Mouse (Mus musculus) midbrain, postnatal 0 days (tissue): ENCODE measurements around the gene Stard5. TPM values are rescaled to one million over a fixed set of nuclear protein-coding genes. Genes with fewer than 3 reads are reported as not detected.

Experiments
- ATAC-seq: fragments of 200-750 bp; cut with Nextera tagmentation; 2 replicates; pipeline ENCODE4 v1.8.0; 2017; ENCODE audit warnings: moderate number of reproducible peaks, mild to moderate bottlenecking, moderate TSS enrichment, moderate library complexity; ENCODE audit not compliant: low FRiP score
- DNase-seq: peaks from one replicate; pipeline ENCODE4 v3.0.0-alpha.2; 2015; ENCODE audit warnings: low spot score
- H3K27ac ChIP-seq: fragments of 300-500 bp; sonication (generic); 2 replicates; pipeline ENCODE4 v1.5.1; 2014; ENCODE audit warnings: low read depth, mild to moderate bottlenecking, low read length, mixed read lengths
- H3K27me3 ChIP-seq: fragments of 300-500 bp; sonication (generic); 2 replicates; pipeline ENCODE4 v1.6.1; 2014; ENCODE audit warnings: low read length, control low read depth, mixed read lengths; ENCODE audit not compliant: insufficient read depth
- H3K36me3 ChIP-seq: fragments of 300-500 bp; sonication (generic); 2 replicates; pipeline ENCODE4 v1.6.1; 2014; ENCODE audit warnings: low read length, control low read depth, mixed read lengths; ENCODE audit not compliant: insufficient read depth
- H3K4me1 ChIP-seq: fragments of 300-500 bp; sonication (generic); 2 replicates; pipeline ENCODE4 v1.6.1; 2014; ENCODE audit warnings: mild to moderate bottlenecking, control low read depth, antibody characterized with exemption, low read length, mixed read lengths; ENCODE audit not compliant: insufficient read depth
- H3K4me2 ChIP-seq: fragments of 300-500 bp; sonication (generic); 2 replicates; pipeline ENCODE4 v1.6.1; 2014; ENCODE audit warnings: low read depth, mild to moderate bottlenecking, low read length, mixed read lengths; ENCODE audit not compliant: poor library complexity, severe bottlenecking
- H3K4me3 ChIP-seq: fragments of 300-500 bp; sonication (generic); 2 replicates; pipeline ENCODE4 v1.5.1; 2014; ENCODE audit warnings: low read depth, mild to moderate bottlenecking, low read length, moderate library complexity
- H3K9ac ChIP-seq: fragments of 300-500 bp; sonication (generic); replicated peaks from 2 replicates; pipeline ENCODE4 v1.6.1; 2014; ENCODE audit warnings: mild to moderate bottlenecking, low read length, moderate library complexity, mixed read lengths; ENCODE audit not compliant: poor library complexity, severe bottlenecking
- H3K9me3 ChIP-seq: fragments of 300-500 bp; sonication (generic); 2 replicates; pipeline ENCODE4 v1.6.1; 2016; ENCODE audit warnings: low read length, control low read depth
- CTCF ChIP-seq: IDR thresholded peaks from 2 replicates; pipeline ENCODE4 v1.5.1; 2016; ENCODE audit warnings: antibody characterized with exemption, mild to moderate bottlenecking
- WGBS: fragments of 180-500 bp; shearing (Covaris S2); extraction: QIAGEN DNeasy Blood & Tissue Kit; methylation state at CpG from one replicate; pipeline ENCODE4 v1.1.7; 2014; 5-methylcytosine and 5-hydroxymethylcytosine counted together
- polyA plus RNA-seq: library from polyadenylated mRNA; unstranded; fragments of >200 nt; fragmentation: Nextera tagmentation; extraction: Ambion mirVana; gene quantifications from 2 replicates; pipeline ENCODE4 v1.2.1, GENCODE M21; 2015
- total RNA-seq: library from RNA; depleted of rRNA; stranded (reverse); fragments of >200 nt; gene quantifications from 2 replicates; pipeline ENCODE4 v1.2.3, GENCODE M21; 2014

The Stard5 gene
- total and polyA plus RNA-seq, 2 experiments from 2014 or later: 4.3 to 6.8 TPM

DNA sequence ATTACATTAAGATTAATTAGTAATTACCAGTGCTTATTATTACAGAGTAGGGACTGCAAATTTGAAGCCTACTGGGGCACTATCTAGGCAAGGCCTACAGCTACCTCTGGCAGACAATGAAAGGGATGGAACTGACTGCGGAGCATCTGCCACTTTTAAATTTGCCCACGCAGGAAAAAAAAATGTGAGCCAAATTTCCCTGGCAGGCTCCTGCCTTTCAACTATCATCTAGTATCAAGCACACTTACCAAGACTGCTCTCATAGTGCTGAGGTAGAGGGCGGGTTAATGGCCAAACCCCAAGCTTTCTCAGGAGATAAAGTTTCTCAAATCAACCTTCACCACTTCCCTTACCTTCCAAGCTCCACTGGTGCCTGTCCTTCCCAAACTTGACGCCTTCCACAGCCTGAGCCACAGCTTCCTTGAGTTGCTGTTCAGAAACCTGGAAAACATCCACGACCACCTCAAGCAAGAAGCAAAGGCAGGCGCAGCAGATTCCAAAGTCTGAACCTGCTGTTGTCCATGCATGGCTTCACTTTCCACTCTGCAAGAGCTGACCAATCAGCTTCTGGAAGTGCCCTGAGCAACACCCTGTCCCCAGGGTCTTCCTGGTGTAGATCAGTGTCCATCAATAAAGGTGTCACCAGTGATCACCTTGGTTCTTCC, 31.1 kb downstream of the Stard5 start:
- DNase-seq: no peak
- H3K4me3 ChIP-seq: no peak overlapping the region
- 89% methylated on average over 6 of the region's 6 CpGs for WGBS
- H3K27me3 ChIP-seq: no peaks in the 10 kb centered on the region
- TF ChIP-seq CTCF: no peak
- H3K27ac ChIP-seq: no peak overlapping the region
- no peaks in the 10 kb centered on the region for H3K9me3 ChIP-seq
- H3K4me2 ChIP-seq: no peak overlapping the region
- H3K4me1 ChIP-seq: no peaks in the 10 kb centered on the region
- H3K36me3 ChIP-seq: no peaks in the 10 kb centered on the region
- ATAC-seq: no peak
- no peak overlapping the region for H3K9ac ChIP-seq

DNA sequence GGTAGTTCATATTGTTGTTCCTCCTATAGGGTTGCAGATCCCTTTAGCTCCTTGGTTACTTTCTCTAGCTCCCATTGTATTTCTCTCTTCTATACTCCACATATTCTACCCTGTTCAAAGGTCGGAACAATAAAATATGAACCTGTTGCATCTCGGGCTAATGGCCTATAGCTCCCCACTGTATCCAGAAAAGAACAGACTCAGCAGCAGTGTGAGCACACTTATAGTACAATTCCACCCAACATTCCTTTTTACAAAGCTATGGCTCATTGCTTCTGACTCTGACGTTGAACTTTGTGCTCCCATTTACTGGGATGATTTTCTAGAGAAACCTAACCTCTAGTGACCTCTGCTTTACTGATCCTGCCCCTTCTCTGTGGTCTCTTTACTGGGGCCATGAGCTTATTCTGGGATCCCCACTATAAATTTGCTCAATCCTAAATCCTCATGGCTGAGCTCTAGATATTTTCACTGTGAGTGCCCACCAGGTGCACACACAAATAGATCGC, 34.4 kb downstream of the Stard5 start:
- ATAC-seq (no peak), DNase-seq (no peak)
- Histone ChIP-seq H3K4me1 (no peaks in the 10 kb centered on the region), H3K36me3 (no peaks in the 10 kb centered on the region), H3K4me2 (no peak overlapping the region), H3K4me3 (no peak overlapping the region), H3K9me3 (no peaks in the 10 kb centered on the region), H3K9ac (no peak overlapping the region), H3K27me3 (no peaks in the 10 kb centered on the region), H3K27ac (no peak overlapping the region)
- no peak for TF ChIP-seq CTCF
- WGBS: 90% methylated on average over 4 of the region's 4 CpGs

DNA sequence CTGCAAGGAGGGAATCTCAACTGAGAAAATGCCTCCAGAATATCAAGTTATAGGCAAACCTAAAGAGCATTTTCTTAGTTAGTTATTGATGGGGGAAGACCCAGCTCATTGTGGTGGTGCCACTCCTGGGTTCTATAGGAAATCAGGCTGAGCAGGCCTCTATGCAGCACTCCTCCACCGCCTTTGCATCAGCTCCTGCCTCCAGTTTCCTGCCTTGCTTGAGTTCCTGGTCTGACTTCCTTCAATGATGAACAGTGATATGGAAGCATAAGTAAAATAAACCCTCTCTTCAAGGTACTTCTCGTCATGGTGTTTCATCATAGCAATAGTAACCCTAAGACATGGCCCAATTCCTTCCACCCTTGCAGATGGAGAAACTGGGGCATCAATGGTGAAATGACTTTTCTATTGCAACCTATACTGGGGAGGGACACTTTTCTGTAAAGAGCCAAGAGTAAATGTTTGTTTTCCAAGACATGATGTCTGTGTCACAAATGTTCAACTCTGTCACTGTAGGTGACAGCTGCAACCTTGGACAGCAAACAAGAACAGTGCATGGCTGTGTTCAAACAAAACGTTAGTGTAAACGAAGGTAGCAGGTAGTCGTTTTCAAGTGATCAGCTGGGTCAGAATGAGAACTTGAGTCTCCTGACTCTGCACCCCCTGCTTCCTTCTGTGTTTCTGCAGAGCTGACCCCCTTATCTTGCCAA, 36.3 kb downstream of the Stard5 start:
- Histone ChIP-seq H3K9ac (no peak overlapping the region), H3K4me1 (no peaks in the 10 kb centered on the region), H3K36me3 (no peaks in the 10 kb centered on the region), H3K4me3 (no peak overlapping the region), H3K9me3 (no peaks in the 10 kb centered on the region), H3K4me2 (no peak overlapping the region), H3K27ac (no peak overlapping the region), H3K27me3 (no peaks in the 10 kb centered on the region)
- DNase-seq: no peak
- ATAC-seq: no peak
- WGBS: 77% methylated on average over 5 of the region's 5 CpGs
- TF ChIP-seq CTCF: no peak

DNA sequence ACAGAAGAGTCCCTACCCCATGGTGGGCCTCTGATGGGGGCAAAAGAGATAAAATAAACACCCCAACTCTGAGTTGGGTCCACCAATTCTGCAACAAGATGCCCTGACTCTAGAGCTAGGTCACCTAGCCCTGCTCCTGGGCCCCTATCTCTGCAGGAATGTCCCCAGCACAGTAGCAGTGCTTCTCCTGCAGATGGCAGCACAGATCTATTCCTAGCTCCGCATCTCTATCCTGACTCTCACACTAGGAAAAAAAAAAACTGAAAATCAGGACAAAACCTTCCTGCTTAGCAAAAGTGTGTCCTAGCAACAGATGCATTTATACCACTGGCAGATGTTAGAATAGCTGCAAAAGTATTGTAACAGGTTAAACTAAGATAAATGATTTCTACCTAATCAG, 37.0 kb downstream of the Stard5 start:
- peak; percentile 79 for DNase-seq
- H3K36me3 ChIP-seq: no peaks in the 10 kb centered on the region
- H3K9ac ChIP-seq: no peak overlapping the region
- H3K9me3 ChIP-seq: no peaks in the 10 kb centered on the region
- no peak overlapping the region for H3K4me3 ChIP-seq
- peak overlapping the region; percentile 47; the same call in 1 of the 2 replicates for H3K27ac ChIP-seq
- ATAC-seq: peak; percentile 83
- peak; percentile 94 for TF ChIP-seq CTCF
- no peaks in the 10 kb centered on the region for H3K4me1 ChIP-seq
- H3K4me2 ChIP-seq: no peak overlapping the region
- 5% methylated on average over 1 of the region's 1 CpGs for WGBS
- H3K27me3 ChIP-seq: no peaks in the 10 kb centered on the region

DNA sequence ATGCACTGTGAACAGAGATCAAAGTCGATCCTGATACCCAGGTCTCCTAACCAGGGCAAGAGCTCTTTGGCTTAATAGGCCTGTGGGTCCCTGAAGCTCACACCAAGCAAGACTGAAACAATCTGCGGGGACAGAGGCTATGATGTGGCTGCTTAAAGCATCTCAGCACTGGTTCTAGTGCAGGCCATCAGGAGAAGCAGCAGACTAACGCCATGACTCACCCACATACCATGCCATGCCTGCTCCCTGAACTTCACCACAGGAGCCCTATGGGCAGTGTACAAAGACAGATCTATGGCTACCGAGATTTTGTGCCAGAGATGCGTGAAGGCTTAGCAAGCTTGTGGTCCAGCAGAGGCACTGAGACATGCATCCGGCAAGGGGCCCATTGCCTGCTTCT, 39.8 kb downstream of the Stard5 start:
- WGBS: 91% methylated on average over 6 of the region's 6 CpGs
- no peaks in the 10 kb centered on the region for H3K4me1 ChIP-seq
- no peak for TF ChIP-seq CTCF
- no peak overlapping the region for H3K9ac ChIP-seq
- ATAC-seq (no peak), DNase-seq (no peak)
- no peak overlapping the region for H3K27ac ChIP-seq
- no peak overlapping the region for H3K4me3 ChIP-seq
- no peak overlapping the region for H3K4me2 ChIP-seq
- H3K9me3 ChIP-seq: no peaks in the 10 kb centered on the region
- no peaks in the 10 kb centered on the region for H3K36me3 ChIP-seq
- H3K27me3 ChIP-seq: no peaks in the 10 kb centered on the region

DNA sequence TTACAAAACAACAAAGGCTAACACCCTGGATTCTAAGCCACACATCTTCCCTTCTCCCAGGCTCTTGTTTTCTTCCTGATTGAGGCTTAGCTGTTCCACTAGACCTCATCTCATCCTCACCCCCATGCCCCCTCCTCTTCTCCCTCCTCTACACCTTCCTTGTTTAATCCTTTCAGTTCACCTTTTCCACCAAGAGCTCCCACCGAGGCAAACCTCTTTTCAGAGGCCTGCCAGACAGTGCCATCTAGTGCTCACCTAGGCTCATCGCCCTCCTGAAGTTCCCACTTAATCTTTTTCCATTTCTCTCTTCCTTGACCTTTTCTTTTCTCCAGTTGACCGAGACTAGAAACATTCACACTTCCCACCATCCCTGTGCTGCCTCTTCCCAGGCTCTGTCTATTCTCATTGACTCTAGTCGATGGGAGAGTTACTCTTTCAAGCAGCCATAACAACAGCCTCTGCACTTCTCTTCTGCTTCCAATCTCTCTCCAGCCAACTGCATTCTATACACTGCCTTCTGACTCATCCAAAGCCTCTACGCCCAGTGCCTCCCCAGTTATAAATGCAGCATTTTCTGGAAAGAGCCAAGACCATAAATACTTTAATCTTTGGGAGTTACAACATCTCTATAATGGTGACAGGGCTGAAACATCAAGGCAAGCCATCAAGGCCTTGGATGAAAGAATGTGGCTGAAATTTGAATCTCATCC, 43.9 kb downstream of the Stard5 start:
- ATAC-seq: no peak
- 40% methylated on average over 5 of the region's 5 CpGs for WGBS
- DNase-seq: peak; percentile 60

More for the DNA sequence above, 43.9 kb downstream of the Stard5 start:
- Histone ChIP-seq H3K9ac (no peak overlapping the region), H3K4me1 (no peaks in the 10 kb centered on the region), H3K36me3 (no peaks in the 10 kb centered on the region), H3K9me3 (no peaks in the 10 kb centered on the region), H3K4me3 (no peak overlapping the region), H3K4me2 (no peak overlapping the region), H3K27me3 (no peaks in the 10 kb centered on the region), H3K27ac (no peak overlapping the region)
- peak; percentile 81 for TF ChIP-seq CTCF
